ENCODE assay signal across 8 mouse cellular contexts in genomic region chr9:65891126-65891525, GRCm38 (mm10). TPM values are rescaled to one million over a fixed set of nuclear protein-coding genes. Genes with fewer than 3 reads are reported as not detected.
DNase-seq lines count a peak whose midpoint lies in the region; ATAC-seq and TF ChIP-seq lines count a peak whose summit lies in the region.

No protein-coding gene starts in this region.

- peak overlapping the region; percentile 82 for H3K4me2 ChIP-seq in heart, embryonic 12.5 days
- peak overlapping the region; percentile 71 for H3K4me2 ChIP-seq in hindbrain, embryonic 12.5 days (replicated peaks)

- no peaks in the 10 kb centered on the region for H3K27me3 ChIP-seq in heart, embryonic 12.5 days (replicated peaks)
- H3K27me3 ChIP-seq in heart, adult 2 months (ENCODE audit: control insufficient read depth, insufficient read depth, low read length), result no peaks in the 10 kb centered on the region
- H3K27me3 ChIP-seq in hindbrain, embryonic 12.5 days, result no peaks in the 10 kb centered on the region

- DNase-seq in heart, adult 2 months, result no peak
- DNase-seq in NIH3T3 (ENCODE audit: low read depth), result peak; percentile 7
- peak; percentile 34 for DNase-seq in mesoderm, embryonic 11.5 days (ENCODE audit: low read depth, low spot score)
- DNase-seq in cerebellum, postnatal 36 days, result no peak
- DNase-seq in ovary, postnatal 36 days (ENCODE audit: low spot score), result no peak
- no peak for DNase-seq in left cerebral cortex, postnatal 25 days (ENCODE audit: low spot score in 2 of 2)

- no peak for TF ChIP-seq POLR2A in heart, adult 2 months (IDR thresholded peaks at IDR 0.05; ENCODE audit: insufficient read depth, low read depth, low read length)

- H3K27ac ChIP-seq in heart, embryonic 12.5 days (ENCODE audit: poor library complexity, severe bottlenecking), result no peak overlapping the region
- H3K27ac ChIP-seq in heart, adult 2 months, result no peak overlapping the region
- H3K27ac ChIP-seq in hindbrain, embryonic 12.5 days, result no peak overlapping the region

- TF ChIP-seq EP300 in heart, adult 2 months (IDR thresholded peaks at IDR 0.05; ENCODE audit: insufficient read depth, low read depth, low read length), result no peak

- peaks cover 31% of the 10 kb centered on the region for H3K36me3 ChIP-seq in heart, embryonic 12.5 days
- no peaks in the 10 kb centered on the region for H3K36me3 ChIP-seq in heart, adult 2 months (ENCODE audit: control insufficient read depth, insufficient read depth, low read length)
- H3K36me3 ChIP-seq in hindbrain, embryonic 12.5 days, result peaks cover 21% of the 10 kb centered on the region; the same call in 1 of the 2 replicates

- H3K79me2 ChIP-seq in heart, adult 2 months (replicated peaks; ENCODE audit: control insufficient read depth, insufficient read depth, low read length), result no peaks in the 10 kb centered on the region

- no peak for TF ChIP-seq CTCF in heart, adult 2 months (IDR thresholded peaks at IDR 0.05)

- no peak for ATAC-seq in heart, embryonic 12.5 days (ENCODE audit: insufficient number of reproducible peaks, low FRiP score)
- no peak for ATAC-seq in hindbrain, embryonic 12.5 days (ENCODE audit: low FRiP score)

- H3K4me1 ChIP-seq in heart, embryonic 12.5 days (replicated peaks), result peaks cover 11% of the 10 kb centered on the region
- H3K4me1 ChIP-seq in heart, adult 2 months (ENCODE audit: control insufficient read depth, insufficient read depth, low read length), result no peaks in the 10 kb centered on the region
- peaks cover 14% of the 10 kb centered on the region for H3K4me1 ChIP-seq in hindbrain, embryonic 12.5 days

- intact Hi-C loops in heart, adult 2 months (cut with DNase I), result no loop called here
- intact Hi-C loops in left cerebral cortex, postnatal 25 days (cut with DNase I), result no loop called here

- 8% methylated on average over 5 of the region's 5 CpGs for WGBS in heart, embryonic 12.5 days
- 7% methylated on average over 5 of the region's 5 CpGs for WGBS in heart, adult 2 months
- 6% methylated on average over 5 of the region's 5 CpGs for WGBS in hindbrain, embryonic 12.5 days

- peak overlapping the region; percentile 76 for H3K9ac ChIP-seq in heart, embryonic 12.5 days
- H3K9ac ChIP-seq in heart, adult 2 months (ENCODE audit: low read depth, low read length), result no peak overlapping the region
- H3K9ac ChIP-seq in hindbrain, embryonic 12.5 days, result peak overlapping the region; percentile 60

- no peaks in the 10 kb centered on the region for H3K9me3 ChIP-seq in heart, embryonic 12.5 days (replicated peaks)
- H3K9me3 ChIP-seq in hindbrain, embryonic 12.5 days (replicated peaks), result no peaks in the 10 kb centered on the region

- peak overlapping the region; percentile 70 for H3K4me3 ChIP-seq in heart, embryonic 12.5 days
- no peak overlapping the region for H3K4me3 ChIP-seq in heart, adult 2 months
- peak overlapping the region; percentile 47 for H3K4me3 ChIP-seq in hindbrain, embryonic 12.5 days

RNA-seq across cellular contexts. Expression of gene Pclaf, which starts 1.1 kb away (rescaled TPM):
- 116 and 120 TPM in 2 replicates for polyA plus RNA-seq in heart, embryonic 12.5 days (2016; fragmentation: Nextera tagmentation; extraction: Ambion mirVana)
- under 1 TPM; 0.26 to 0.32 TPM for total RNA-seq in heart, adult 2 months (2021)
- polyA plus RNA-seq in heart, adult 2 months (2012; rRNA removed), result 0.20 and 0.26 TPM in 2 replicates
- polyA plus RNA-seq in hindbrain, embryonic 12.5 days (2016; fragmentation: Nextera tagmentation; extraction: Ambion mirVana), result 117 and 128 TPM in 2 replicates
- total RNA-seq in left cerebral cortex, postnatal 25 days (2021), result under 1 TPM; 0.53 to 0.55 TPM

RNA-seq across cellular contexts. Expression of gene Trip4, which starts 17.5 kb away (rescaled TPM):
- 26.5 and 28.2 TPM in 2 replicates for polyA plus RNA-seq in heart, embryonic 12.5 days (2016; fragmentation: Nextera tagmentation; extraction: Ambion mirVana)
- 10 to 100 TPM; 15.2 to 16.5 TPM for total RNA-seq in heart, adult 2 months (2021)
- 5.9 and 8.1 TPM in 2 replicates for polyA plus RNA-seq in heart, adult 2 months (2012; rRNA removed)
- polyA plus RNA-seq in hindbrain, embryonic 12.5 days (2016; fragmentation: Nextera tagmentation; extraction: Ambion mirVana), result 37.4 and 41.7 TPM in 2 replicates
- 10 to 100 TPM; 35.4 to 37.2 TPM for total RNA-seq in left cerebral cortex, postnatal 25 days (2021)

RNA-seq across cellular contexts. Expression of gene Csnk1g1, which starts 17.6 kb away (rescaled TPM):
- polyA plus RNA-seq in heart, embryonic 12.5 days (2016; fragmentation: Nextera tagmentation; extraction: Ambion mirVana), result 11.9 and 16.1 TPM in 2 replicates
- 10 to 100 TPM in 1 of 2 experiments, 1 to 10 TPM in 1; 8.8 to 10.8 TPM for total RNA-seq in heart, adult 2 months (2021)
- polyA plus RNA-seq in heart, adult 2 months (2012; rRNA removed), result 3.6 and 5.9 TPM in 2 replicates
- polyA plus RNA-seq in hindbrain, embryonic 12.5 days (2016; fragmentation: Nextera tagmentation; extraction: Ambion mirVana), result 24.4 and 24.8 TPM in 2 replicates
- total RNA-seq in left cerebral cortex, postnatal 25 days (2021), result 10 to 100 TPM; 43.4 to 45.0 TPM

Comparison
In these comparisons a context has a peak if more than half of its experiments do, and no peak if none do; other contexts are left out.
1. RNA of gene Pclaf, which starts 1.1 kb away (polyA plus RNA-seq): 117 to 128 TPM in hindbrain, embryonic 12.5 days and 116 to 120 TPM in heart, embryonic 12.5 days; 0.20 to 0.26 TPM in heart, adult 2 months; every median in the first group is over 10 times any median in the second.
2. DNase-seq: peak in NIH3T3 (single experiment) and mesoderm, embryonic 11.5 days (single experiment); none in heart, adult 2 months (0 of 2), cerebellum, postnatal 36 days (0 of 2), ovary, postnatal 36 days (single experiment) and left cerebral cortex, postnatal 25 days (0 of 2).